ENCODE assay signal across 9 mouse cellular contexts in the genomic region with DNA sequence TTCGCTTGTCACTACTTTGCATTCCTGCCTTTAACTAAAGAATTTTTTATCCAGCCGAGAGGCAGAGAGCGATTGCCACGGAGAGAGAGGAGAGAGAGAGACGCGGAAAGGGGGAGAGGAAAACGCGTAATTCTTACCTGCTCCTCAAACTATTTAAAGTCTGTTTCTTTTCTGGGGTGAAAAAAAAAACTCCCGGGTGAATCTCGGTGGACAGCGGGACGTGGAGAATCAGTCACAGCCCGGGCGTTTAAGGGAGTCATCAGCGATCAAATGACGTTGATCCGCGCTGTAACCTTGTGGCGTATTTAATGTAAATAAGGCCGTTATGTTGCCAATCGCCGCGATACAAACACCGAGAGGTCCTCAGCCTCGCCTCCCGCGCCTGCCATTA. TPM values are rescaled to one million over a fixed set of nuclear protein-coding genes. Genes with fewer than 3 reads are reported as not detected.
DNase-seq lines count a peak whose midpoint lies in the region; ATAC-seq and TF ChIP-seq lines count a peak whose summit lies in the region.
"Had no signal": no experiment of that assay in that cellular context is flagged by ENCODE, and none has a peak within 500 bp of the region (broad histone marks: within the 10 kb centered on the region; RNA-seq: fewer than 3 reads in every experiment).

Gene Zfp536, minus strand, starts transcription at position 330 of the 391 bp plus-strand sequence.

- peak within 1 kb of the TSS; percentile 56 for H3K4me3 ChIP-seq in left cerebral cortex, adult 2 months
- peak within 1 kb of the TSS; percentile 46 for H3K4me3 ChIP-seq in cortical plate, adult 2 months (ENCODE audit: insufficient read depth, low read length)
- H3K4me3 ChIP-seq in hindbrain, embryonic 10.5 days, result peak within 1 kb of the TSS; percentile 80
- H3K4me3 ChIP-seq in liver, embryonic 12.5 days, result peak within 1 kb of the TSS; percentile 43

- no peaks in the 10 kb centered on the region for H3K36me3 ChIP-seq in hindbrain, embryonic 10.5 days
- H3K36me3 ChIP-seq in liver, embryonic 12.5 days, result no peaks in the 10 kb centered on the region

- peak within 1 kb of the TSS; percentile 63 for H3K4me2 ChIP-seq in liver, embryonic 12.5 days

- peaks cover 47% of the 10 kb centered on the region for H3K27me3 ChIP-seq in hindbrain, embryonic 10.5 days (ENCODE audit: insufficient read depth, poor library complexity, severe bottlenecking)
- H3K27me3 ChIP-seq in liver, embryonic 12.5 days (replicated peaks), result peaks cover 91% of the 10 kb centered on the region

- ATAC-seq in liver, embryonic 12.5 days, result no peak

- TF ChIP-seq POLR2A in cortical plate, adult 2 months (IDR thresholded peaks at IDR 0.05; ENCODE audit: extremely low read depth, insufficient read depth, low read length), result no peak

- H3K27ac ChIP-seq in left cerebral cortex, adult 2 months, result peak within 1 kb of the TSS; percentile 72
- 0 out of 2 replicates have a peak within 1 kb of the TSS, but pooled peaks have one; percentile 10 for H3K27ac ChIP-seq in cortical plate, adult 2 months (ENCODE audit: insufficient read depth, low read length)
- H3K27ac ChIP-seq in hindbrain, embryonic 10.5 days, result peak within 1 kb of the TSS; percentile 97
- H3K27ac ChIP-seq in liver, embryonic 12.5 days, result no peak within 1 kb of the TSS
- H3K27ac ChIP-seq: macrophage had no signal

- intact Hi-C loops in left cerebral cortex, adult 2 months (cut with DNase I), result loop anchor here (5.0 to 10.0 kb wide), 2 partner anchors 146 to 209 kb away; no protein-coding TSS in a partner anchor

- no peaks in the 10 kb centered on the region for H3K4me1 ChIP-seq in cortical plate, adult 2 months (ENCODE audit: control insufficient read depth, insufficient read depth, low read length)
- peaks cover 29% of the 10 kb centered on the region for H3K4me1 ChIP-seq in hindbrain, embryonic 10.5 days (replicated peaks)
- H3K4me1 ChIP-seq in liver, embryonic 12.5 days, result peaks cover 3% of the 10 kb centered on the region; the same call in 1 of the 2 replicates

- TF ChIP-seq CTCF in left cerebral cortex, adult 2 months (IDR thresholded peaks at IDR 0.05), result no peak
- no peak for TF ChIP-seq CTCF in cortical plate, adult 2 months (IDR thresholded peaks at IDR 0.05; ENCODE audit: extremely low read depth, insufficient read depth, low read length)

- no peak for DNase-seq in left cerebral cortex, adult 2 months (ENCODE audit: extremely low spot score in 1 of 2, low spot score in 2 of 2)
- no peak for DNase-seq in left cerebral cortex, adult 11 months (ENCODE audit: low spot score)
- peak; percentile 39 for DNase-seq in hindbrain, embryonic 10.5 days (ENCODE audit: low spot score)
- DNase-seq in testis, postnatal 14 days (ENCODE audit: low spot score), result peak; percentile 15
- no peak for DNase-seq in ovary, postnatal 36 days (ENCODE audit: low spot score)
- no peak for DNase-seq in spleen, postnatal 4 days (ENCODE audit: low spot score in 2 of 2)

- H3K9me3 ChIP-seq in hindbrain, embryonic 10.5 days, result no peaks in the 10 kb centered on the region
- no peaks in the 10 kb centered on the region for H3K9me3 ChIP-seq in liver, embryonic 12.5 days (replicated peaks)

- no peak within 1 kb of the TSS for H3K9ac ChIP-seq in liver, embryonic 12.5 days

- under 1% methylated on average over 27 of the region's 27 CpGs for WGBS in hindbrain, embryonic 10.5 days
- 3% methylated on average over 27 of the region's 27 CpGs for WGBS in liver, embryonic 12.5 days (ENCODE audit: insufficient replicate concordance)

RNA-seq across cellular contexts. Expression of gene Zfp536, which starts in this region (rescaled TPM):
- 10 to 100 TPM; 35.1 to 43.5 TPM for total RNA-seq in left cerebral cortex, adult 2 months (2021)
- polyA plus RNA-seq in cortical plate, adult 2 months (2012; rRNA removed), result 16.0 and 16.5 TPM in 2 replicates
- polyA plus RNA-seq in hindbrain, embryonic 10.5 days (2016; fragmentation: Nextera tagmentation; extraction: Ambion mirVana), result 32.2 and 40.7 TPM in 2 replicates
- 0.19 and 0.23 TPM in 2 replicates for polyA plus RNA-seq in liver, embryonic 12.5 days (2016; fragmentation: Nextera tagmentation; extraction: Ambion mirVana)
- polyA plus RNA-seq: macrophage had no signal

Comparison
In these comparisons a context has a peak if more than half of its experiments do, and no peak if none do; other contexts are left out.
1. RNA of gene Zfp536 (polyA plus RNA-seq): 32.2 to 40.7 TPM in hindbrain, embryonic 10.5 days and 16.0 to 16.5 TPM in cortical plate, adult 2 months; 0.19 to 0.23 TPM in liver, embryonic 12.5 days; every median in the first group is over 10 times any median in the second.
2. DNase-seq: peak in hindbrain, embryonic 10.5 days (single experiment) and testis, postnatal 14 days (single experiment); none in left cerebral cortex, adult 2 months (0 of 2), left cerebral cortex, adult 11 months (single experiment), ovary, postnatal 36 days (single experiment) and spleen, postnatal 4 days (0 of 2).
3. Peak in every context shown above with its lines, with median percentiles within 50 percentile points of each other: H3K4me3 ChIP-seq.